Mouse (Mus musculus): ENCODE measurements at regions not wholly inside any gene's neighbourhood (a gene's known extent, or its start where the extent isn't known, plus 50 kb on each side); places are given as distances from the start of the nearest gene placed in this dataset.

DNA sequence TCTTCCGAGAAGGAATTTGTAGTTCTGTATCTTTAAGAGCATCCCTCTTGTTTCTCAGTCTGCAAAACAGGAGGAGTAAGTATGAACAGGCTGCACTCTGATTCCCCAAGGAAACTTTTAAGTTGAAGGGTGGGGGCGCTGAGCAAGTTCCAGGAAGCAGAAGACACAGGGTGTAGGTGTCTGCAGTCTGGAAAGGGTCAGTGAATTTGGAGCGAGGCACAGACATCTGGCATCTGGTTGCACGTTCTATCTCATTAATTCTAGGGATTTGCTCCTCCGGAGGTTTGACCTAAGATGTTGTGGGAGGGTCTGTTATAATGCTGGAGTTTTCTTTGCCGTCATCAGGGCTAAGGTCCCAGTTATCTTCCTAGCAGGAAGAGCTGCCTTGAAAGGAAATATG is 711.1 kb downstream of the Slc22a22 start:
- no peak overlapping the region for H3K27ac ChIP-seq (ENCODE audit: low read length)
- WGBS, result 51% methylated on average over 6 of the region's 6 CpGs
- H3K9ac ChIP-seq (replicated peaks; ENCODE audit: low read depth), result no peak overlapping the region
- ATAC-seq, result no peak
- H3K4me1 ChIP-seq (ENCODE audit: insufficient read depth, low read depth, low read length), result no peaks in the 10 kb centered on the region
- no peak overlapping the region for H3K4me3 ChIP-seq (ENCODE audit: low read depth, low read length)
- no peaks in the 10 kb centered on the region for H3K27me3 ChIP-seq (replicated peaks; ENCODE audit: insufficient read depth, low read length)
- TF ChIP-seq CTCF (IDR thresholded peaks at IDR 0.05) (no peak), EP300 (IDR thresholded peaks at IDR 0.05) (no peak)
- H3K36me3 ChIP-seq (ENCODE audit: insufficient read depth, low read length), result no peaks in the 10 kb centered on the region
- no peak overlapping the region for H3K4me2 ChIP-seq (replicated peaks; ENCODE audit: low read depth, low read length)
- no peaks in the 10 kb centered on the region for H3K9me3 ChIP-seq (ENCODE audit: low read length)
- no peak for DNase-seq (ENCODE audit: low spot score)

DNA sequence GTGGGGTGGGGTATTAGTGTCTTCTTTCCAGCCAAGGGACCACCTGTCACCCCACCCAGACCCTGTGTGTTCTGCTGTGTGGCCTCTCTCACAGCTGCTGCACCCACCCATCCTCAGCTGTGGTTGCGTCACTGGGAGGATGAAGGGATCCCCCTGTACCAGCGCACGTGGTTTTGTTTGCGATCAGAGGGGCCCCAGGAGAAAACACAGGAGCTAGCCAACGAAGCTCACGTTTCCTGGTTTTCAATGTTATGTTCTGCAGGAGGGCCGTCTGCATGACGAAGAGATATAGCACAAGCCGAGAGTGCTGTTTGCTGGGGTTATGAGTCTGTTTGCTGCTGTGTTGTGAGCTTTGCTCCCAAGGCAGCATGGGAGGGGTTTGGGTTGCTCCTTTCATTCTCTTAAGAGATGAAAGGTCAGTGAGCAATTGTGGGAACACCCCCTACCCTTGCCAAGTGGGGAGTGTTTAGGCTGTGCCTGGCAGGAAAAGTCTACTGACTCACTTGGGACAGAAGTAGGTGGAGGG is 712.4 kb downstream of the Slc22a22 start:
- ATAC-seq, result peak; percentile 67
- Histone ChIP-seq H3K9ac (replicated peaks; ENCODE audit: low read depth) (no peak overlapping the region), H3K27ac (ENCODE audit: low read length) (no peak overlapping the region), H3K9me3 (ENCODE audit: low read length) (no peaks in the 10 kb centered on the region), H3K36me3 (ENCODE audit: insufficient read depth, low read length) (no peaks in the 10 kb centered on the region), H3K27me3 (replicated peaks; ENCODE audit: insufficient read depth, low read length) (no peaks in the 10 kb centered on the region), H3K4me1 (ENCODE audit: insufficient read depth, low read depth, low read length) (no peaks in the 10 kb centered on the region), H3K4me3 (ENCODE audit: low read depth, low read length) (no peak overlapping the region), H3K4me2 (replicated peaks; ENCODE audit: low read depth, low read length) (no peak overlapping the region)
- DNase-seq (ENCODE audit: low spot score), result peak; percentile 32
- TF ChIP-seq CTCF (IDR thresholded peaks at IDR 0.05), result no peak
- TF ChIP-seq EP300 (IDR thresholded peaks at IDR 0.05), result no peak
- WGBS, result 26% methylated on average over 9 of the region's 9 CpGs

DNA sequence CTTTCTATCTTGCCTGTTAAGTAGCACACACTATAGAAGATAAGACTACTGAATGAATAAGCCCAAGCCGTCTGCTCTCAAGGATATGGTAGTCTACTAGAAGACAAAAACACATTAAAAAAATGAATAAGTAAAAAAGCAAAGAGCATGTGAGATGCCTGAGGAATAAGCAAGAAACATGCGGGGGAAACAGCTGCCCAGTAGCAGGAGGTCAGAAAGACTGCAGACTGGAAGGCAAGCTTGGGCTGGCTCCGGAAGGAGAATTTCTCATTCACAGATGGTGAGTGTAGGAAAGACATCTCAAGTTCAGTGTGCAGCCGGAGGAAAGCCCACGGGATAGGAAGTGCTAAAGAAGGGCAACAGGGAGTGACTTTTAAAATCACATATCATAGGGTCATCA is 713.4 kb downstream of the Slc22a22 start:
- Histone ChIP-seq H3K27ac (ENCODE audit: low read length) (no peak overlapping the region), H3K4me2 (replicated peaks; ENCODE audit: low read depth, low read length) (no peak overlapping the region), H3K27me3 (replicated peaks; ENCODE audit: insufficient read depth, low read length) (no peaks in the 10 kb centered on the region), H3K4me1 (ENCODE audit: insufficient read depth, low read depth, low read length) (no peaks in the 10 kb centered on the region), H3K9ac (replicated peaks; ENCODE audit: low read depth) (no peak overlapping the region), H3K4me3 (ENCODE audit: low read depth, low read length) (no peak overlapping the region), H3K36me3 (ENCODE audit: insufficient read depth, low read length) (no peaks in the 10 kb centered on the region), H3K9me3 (ENCODE audit: low read length) (no peaks in the 10 kb centered on the region)
- ATAC-seq, result no peak
- 42% methylated on average over 5 of the region's 5 CpGs for WGBS
- peak; percentile 6 for DNase-seq (ENCODE audit: low spot score)
- TF ChIP-seq CTCF (IDR thresholded peaks at IDR 0.05), result no peak
- no peak for TF ChIP-seq EP300 (IDR thresholded peaks at IDR 0.05)

DNA sequence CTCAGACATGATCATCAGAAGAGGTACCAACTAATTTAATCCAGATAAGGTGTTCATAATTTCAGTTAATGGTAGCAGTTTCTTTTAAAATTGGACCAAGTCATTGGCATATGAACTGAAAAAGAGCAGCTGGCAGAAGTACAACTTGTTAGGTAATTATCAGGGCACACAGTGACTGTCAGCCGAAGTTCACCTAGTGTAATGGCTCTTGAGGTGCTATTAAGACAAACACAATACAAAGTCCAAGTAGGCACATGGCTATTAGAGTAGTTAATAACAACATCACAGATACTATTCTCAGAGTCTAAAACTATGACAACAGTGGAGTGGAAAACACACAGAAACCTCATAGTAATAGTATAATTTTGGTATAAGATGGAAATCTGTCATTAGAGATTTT is 730.7 kb downstream of the Slc22a22 start:
- TF ChIP-seq EP300 (IDR thresholded peaks at IDR 0.05), result no peak
- no peak for TF ChIP-seq CTCF (IDR thresholded peaks at IDR 0.05)
- Histone ChIP-seq H3K4me1 (ENCODE audit: insufficient read depth, low read depth, low read length) (no peaks in the 10 kb centered on the region), H3K9me3 (ENCODE audit: low read length) (no peaks in the 10 kb centered on the region), H3K4me2 (replicated peaks; ENCODE audit: low read depth, low read length) (no peak overlapping the region), H3K9ac (replicated peaks; ENCODE audit: low read depth) (no peak overlapping the region), H3K27me3 (replicated peaks; ENCODE audit: insufficient read depth, low read length) (no peaks in the 10 kb centered on the region), H3K36me3 (ENCODE audit: insufficient read depth, low read length) (no peaks in the 10 kb centered on the region), H3K27ac (ENCODE audit: low read length) (no peak overlapping the region), H3K4me3 (ENCODE audit: low read depth, low read length) (no peak overlapping the region)
- WGBS, result 54% methylated on average over 1 of the region's 1 CpGs
- ATAC-seq (no peak), DNase-seq (ENCODE audit: low spot score) (no peak)

DNA sequence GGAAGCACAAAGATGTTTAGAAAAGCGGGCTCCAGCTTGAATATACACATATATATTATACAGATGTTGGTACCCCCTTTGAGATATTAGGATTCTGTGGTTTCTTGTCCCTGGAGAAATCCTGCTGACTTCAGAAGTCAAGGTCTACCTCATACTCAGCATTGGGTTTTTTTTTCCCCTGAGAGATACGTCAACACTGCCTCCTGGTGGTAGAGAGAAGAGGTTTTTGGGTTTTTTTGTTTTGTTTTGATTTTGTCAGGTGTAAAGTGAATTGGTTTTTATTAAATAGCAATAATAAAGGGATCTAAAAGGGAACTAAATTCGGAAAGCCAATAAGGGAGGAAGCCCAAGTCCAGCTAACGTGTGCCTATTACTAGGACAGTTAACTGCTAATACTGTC is 732.5 kb downstream of the Slc22a22 start:
- no peaks in the 10 kb centered on the region for H3K4me1 ChIP-seq (ENCODE audit: insufficient read depth, low read depth, low read length)
- peak; percentile 53 for DNase-seq (ENCODE audit: low spot score)
- 50% methylated on average over 4 of the region's 4 CpGs for WGBS

More for the DNA sequence above, 732.5 kb downstream of the Slc22a22 start:
- Histone ChIP-seq H3K9ac (replicated peaks; ENCODE audit: low read depth) (no peak overlapping the region), H3K36me3 (ENCODE audit: insufficient read depth, low read length) (no peaks in the 10 kb centered on the region), H3K4me2 (replicated peaks; ENCODE audit: low read depth, low read length) (no peak overlapping the region), H3K27ac (ENCODE audit: low read length) (no peak overlapping the region), H3K4me3 (ENCODE audit: low read depth, low read length) (no peak overlapping the region), H3K9me3 (ENCODE audit: low read length) (no peaks in the 10 kb centered on the region), H3K27me3 (replicated peaks; ENCODE audit: insufficient read depth, low read length) (no peaks in the 10 kb centered on the region)
- ATAC-seq, result no peak
- TF ChIP-seq EP300 (IDR thresholded peaks at IDR 0.05) (no peak), CTCF (IDR thresholded peaks at IDR 0.05) (peak; percentile 78)
